Mouse (Mus musculus) hindbrain, embryonic 10.5 days (tissue): ENCODE data around the gene Fbxo2. TPM values are rescaled to one million over a fixed set of nuclear protein-coding genes. Genes with fewer than 3 reads are reported as not detected.
"Not testable (repeated sequence)": the region's sequence is repeated elsewhere in the genome, so short reads cannot be mapped to it uniquely, and the experiment has no call there.

ENCODE experiments used
- DNase-seq: peaks from one replicate; pipeline ENCODE4 v3.0.0-alpha.2; 2017; ENCODE audit warnings: low spot score
- H3K27ac ChIP-seq: fragments of 300-500 bp; sonication (generic); 2 replicates; pipeline ENCODE4 v1.5.1; 2016; ENCODE audit warnings: mild to moderate bottlenecking, moderate library complexity
- H3K27me3 ChIP-seq: fragments of 300-500 bp; sonication (generic); 2 replicates; pipeline ENCODE4 v1.6.1; 2016; ENCODE audit warnings: mild to moderate bottlenecking; ENCODE audit not compliant: poor library complexity, insufficient read depth, severe bottlenecking
- H3K36me3 ChIP-seq: fragments of 300-500 bp; sonication (generic); 2 replicates; pipeline ENCODE4 v1.6.1; 2016; ENCODE audit warnings: mild to moderate bottlenecking, moderate library complexity
- H3K4me1 ChIP-seq: fragments of 300-500 bp; sonication (generic); replicated peaks from 2 replicates; pipeline ENCODE4 v1.6.1; 2016; ENCODE audit warnings: mild to moderate bottlenecking
- H3K4me3 ChIP-seq: fragments of 300-500 bp; sonication (generic); 2 replicates; pipeline ENCODE4 v1.5.1; 2016; ENCODE audit warnings: mild to moderate bottlenecking, moderate library complexity
- H3K9me3 ChIP-seq: fragments of 300-500 bp; sonication (generic); 2 replicates; pipeline ENCODE4 v1.6.1; 2016; ENCODE audit warnings: mild to moderate bottlenecking, moderate library complexity
- WGBS: fragments of 180-500 bp; shearing (Covaris S2); methylation state at CpG from one replicate; pipeline ENCODE4 v1.1.7; 2016; 5-methylcytosine and 5-hydroxymethylcytosine counted together
- polyA plus RNA-seq: library from polyadenylated mRNA; unstranded; fragments of >200 nt; fragmentation: Nextera tagmentation; extraction: Ambion mirVana; gene quantifications from 2 replicates; pipeline ENCODE4 v1.2.1, GENCODE M21; 2016

Fbxo2 gene
- polyA plus RNA-seq, 1 experiment from 2014 or later, result 3.3 TPM

DNA sequence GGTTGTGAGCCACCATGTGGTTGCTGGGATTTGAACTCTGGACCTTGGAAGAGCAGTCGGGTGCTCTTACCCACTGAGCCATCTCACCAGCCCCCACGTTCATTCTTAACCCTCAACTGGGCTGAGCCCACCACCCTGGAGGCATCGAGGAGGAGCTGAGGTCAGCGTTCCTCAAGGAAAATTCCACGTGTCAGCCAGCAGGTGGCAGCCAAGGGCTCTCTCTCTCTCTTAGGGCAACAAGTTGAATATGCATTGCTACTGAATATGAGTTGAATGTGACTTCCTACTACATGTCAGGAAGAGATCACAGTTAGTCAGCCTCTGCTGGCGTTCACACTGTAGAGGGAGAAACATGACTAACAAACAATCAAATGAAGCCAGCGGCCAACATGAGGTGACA lies 7.9 kb downstream of the Fbxo2 start:
- H3K27me3 ChIP-seq, result peaks cover 89% of the 10 kb centered on the region
- no peak overlapping the region for H3K4me3 ChIP-seq
- DNase-seq, result peak; percentile 69
- no peak overlapping the region for H3K27ac ChIP-seq
- H3K9me3 ChIP-seq, result no peaks in the 10 kb centered on the region
- H3K4me1 ChIP-seq, result peaks cover 51% of the 10 kb centered on the region
- no peaks in the 10 kb centered on the region for H3K36me3 ChIP-seq
- WGBS, result 26% methylated on average over 7 of the region's 7 CpGs

- no peak overlapping the region for H3K4me3 ChIP-seq
- no peaks in the 10 kb centered on the region for H3K36me3 ChIP-seq
- peaks cover 89% of the 10 kb centered on the region for H3K27me3 ChIP-seq
- H3K27ac ChIP-seq, result no peak overlapping the region
- H3K9me3 ChIP-seq, result no peaks in the 10 kb centered on the region
- no peak for DNase-seq
- WGBS, result 20% methylated on average over 15 of the region's 15 CpGs
- peaks cover 51% of the 10 kb centered on the region for H3K4me1 ChIP-seq
These were observed 9.2 kb downstream of the Fbxo2 start for GRCm38 (mm10) chr4:148169586-148169985.

- no peaks in the 10 kb centered on the region for H3K9me3 ChIP-seq
- H3K4me3 ChIP-seq, result no peak overlapping the region
- no peak overlapping the region for H3K27ac ChIP-seq
- H3K4me1 ChIP-seq, result peaks cover 42% of the 10 kb centered on the region
- H3K27me3 ChIP-seq, result peaks cover 89% of the 10 kb centered on the region
- DNase-seq, result peak; percentile 65
- WGBS, result 4% methylated on average over 2 of the region's 2 CpGs
- H3K36me3 ChIP-seq, result no peaks in the 10 kb centered on the region
These were observed 10.4 kb downstream of the Fbxo2 start for GRCm38 (mm10) chr4:148170842-148171241.

DNA sequence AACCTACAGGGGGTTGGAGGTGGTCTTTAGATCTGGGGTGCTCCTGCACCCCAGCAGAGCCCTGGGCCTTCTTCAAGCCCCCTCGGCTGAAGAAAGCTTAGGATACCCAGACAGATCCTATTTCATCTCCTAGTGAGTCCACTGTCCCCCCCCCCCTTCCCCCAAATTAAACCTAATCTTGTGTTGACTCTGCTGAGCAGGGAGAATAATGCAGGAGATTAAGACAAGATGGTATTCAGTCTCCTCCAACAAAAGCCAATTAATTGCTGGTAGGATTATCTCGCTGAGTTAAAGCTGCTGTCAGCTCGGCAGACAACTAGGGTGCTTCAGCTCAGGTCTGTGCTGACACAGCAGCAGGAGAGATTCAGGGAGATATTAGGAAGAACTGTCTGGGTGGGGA lies 10.8 kb downstream of the Fbxo2 start:
- Histone ChIP-seq H3K4me1 (peaks cover 42% of the 10 kb centered on the region), H3K9me3 (no peaks in the 10 kb centered on the region), H3K27me3 (peaks cover 89% of the 10 kb centered on the region), H3K4me3 (no peak overlapping the region), H3K36me3 (no peaks in the 10 kb centered on the region), H3K27ac (no peak overlapping the region)
- 36% methylated on average over 3 of the region's 3 CpGs for WGBS
- DNase-seq, result no peak

DNA sequence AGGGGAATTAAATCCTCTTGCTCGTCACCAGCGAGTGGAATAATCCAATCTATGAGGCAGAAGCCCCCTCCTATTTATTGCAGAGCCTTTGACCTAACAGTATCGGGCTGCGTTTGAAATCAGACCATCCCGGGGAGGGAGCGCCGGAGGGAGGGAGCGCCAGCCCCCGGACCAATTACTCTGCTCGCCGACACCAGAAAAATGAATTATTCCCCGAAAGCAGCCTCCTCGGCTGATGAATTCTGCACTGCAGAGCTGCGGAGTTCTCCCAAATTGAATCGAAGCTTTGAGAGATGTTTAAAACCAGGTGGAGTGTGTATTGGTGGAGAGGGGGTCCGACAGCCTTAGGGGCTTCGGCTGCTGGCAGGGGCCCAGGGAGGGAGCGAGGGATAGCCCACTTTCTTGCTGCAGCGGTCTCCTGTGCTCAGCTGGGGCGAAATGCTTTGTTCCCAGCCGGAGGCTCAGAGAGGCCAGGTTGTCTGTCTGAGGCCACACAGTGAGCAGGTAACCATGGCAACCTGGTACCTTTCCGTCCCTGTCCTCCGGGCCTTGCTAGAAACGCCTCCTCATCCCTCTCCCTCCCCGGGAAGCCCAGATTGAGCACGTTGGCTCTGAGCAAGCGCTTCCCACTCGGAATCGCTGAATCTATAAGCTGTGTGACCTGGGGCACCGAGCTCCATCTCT lies 13.5 kb downstream of the Fbxo2 start:
- WGBS, result 1% methylated on average over 30 of the region's 30 CpGs
- no peaks in the 10 kb centered on the region for H3K9me3 ChIP-seq
- peaks cover 45% of the 10 kb centered on the region for H3K4me1 ChIP-seq
- H3K27me3 ChIP-seq, result peaks cover 91% of the 10 kb centered on the region
- no peaks in the 10 kb centered on the region for H3K36me3 ChIP-seq
- H3K27ac ChIP-seq, result peak overlapping the region; percentile 45; the same call in 1 of the 2 replicates
- H3K4me3 ChIP-seq, result peak overlapping the region; percentile 41
- DNase-seq, result peak; percentile 44

- Histone ChIP-seq H3K27me3 (peaks cover 90% of the 10 kb centered on the region), H3K27ac (peak overlapping the region; percentile 45; the same call in 1 of the 2 replicates), H3K4me3 (peak overlapping the region; percentile 41; the same call in 1 of the 2 replicates), H3K9me3 (no peaks in the 10 kb centered on the region), H3K36me3 (no peaks in the 10 kb centered on the region), H3K4me1 (peaks cover 48% of the 10 kb centered on the region)
- WGBS, result 14% methylated on average over 12 of the region's 12 CpGs
- no peak for DNase-seq
These were observed 14.1 kb downstream of the Fbxo2 start for GRCm38 (mm10) chr4:148174495-148174862.

DNA sequence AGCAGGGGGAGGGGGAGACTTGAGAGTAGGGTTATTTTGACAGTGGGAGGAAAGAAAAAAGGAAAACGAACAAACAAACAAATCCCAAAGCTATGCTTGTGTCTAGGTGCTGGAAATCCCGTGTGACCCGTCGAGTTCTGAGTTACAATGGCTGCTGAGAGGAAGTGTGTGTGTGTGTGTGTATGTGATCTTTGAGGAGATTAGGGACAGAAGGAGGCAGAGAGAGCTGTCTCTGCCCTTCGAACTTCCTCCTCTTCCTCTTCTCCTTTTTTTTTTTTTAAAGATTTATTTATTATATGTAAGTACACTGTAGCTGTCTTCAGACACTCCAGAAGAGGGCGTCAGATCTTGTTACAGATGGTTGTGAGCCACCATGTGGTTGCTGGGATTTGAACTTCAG lies 16.2 kb downstream of the Fbxo2 start:
- WGBS, result 72% methylated on average over 6 of the region's 6 CpGs
- H3K27ac ChIP-seq, H3K4me3 ChIP-seq, H3K9me3 ChIP-seq, DNase-seq, H3K36me3 ChIP-seq: not testable (repeated sequence)
- H3K27me3 ChIP-seq, result peaks cover 72% of the 10 kb centered on the region
- H3K4me1 ChIP-seq, result peaks cover 43% of the 10 kb centered on the region

DNA sequence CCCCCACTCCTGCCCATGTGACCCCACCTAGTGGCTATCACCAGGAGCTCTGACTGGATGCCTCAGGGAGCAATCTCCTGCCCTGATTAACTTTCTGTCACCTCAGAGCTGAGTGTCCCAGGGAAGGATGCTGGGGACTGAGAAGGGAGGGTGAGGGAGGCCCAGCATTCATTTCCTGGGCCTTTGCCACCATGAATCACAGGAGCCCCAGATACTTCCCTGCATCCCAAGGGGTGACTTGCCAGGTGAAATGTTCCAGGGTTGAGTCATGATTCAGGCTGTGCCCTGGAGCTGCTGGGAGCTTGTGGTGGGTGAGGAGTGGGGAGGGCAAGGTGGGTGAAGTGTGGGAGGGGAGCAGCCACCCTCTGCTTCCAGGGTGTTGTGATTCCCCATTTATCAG lies 17.3 kb downstream of the Fbxo2 start:
- Histone ChIP-seq H3K27ac (no peak overlapping the region), H3K9me3 (no peaks in the 10 kb centered on the region), H3K27me3 (peaks cover 65% of the 10 kb centered on the region), H3K36me3 (no peaks in the 10 kb centered on the region), H3K4me3 (no peak overlapping the region), H3K4me1 (peaks cover 47% of the 10 kb centered on the region)
- no peak for DNase-seq

DNA sequence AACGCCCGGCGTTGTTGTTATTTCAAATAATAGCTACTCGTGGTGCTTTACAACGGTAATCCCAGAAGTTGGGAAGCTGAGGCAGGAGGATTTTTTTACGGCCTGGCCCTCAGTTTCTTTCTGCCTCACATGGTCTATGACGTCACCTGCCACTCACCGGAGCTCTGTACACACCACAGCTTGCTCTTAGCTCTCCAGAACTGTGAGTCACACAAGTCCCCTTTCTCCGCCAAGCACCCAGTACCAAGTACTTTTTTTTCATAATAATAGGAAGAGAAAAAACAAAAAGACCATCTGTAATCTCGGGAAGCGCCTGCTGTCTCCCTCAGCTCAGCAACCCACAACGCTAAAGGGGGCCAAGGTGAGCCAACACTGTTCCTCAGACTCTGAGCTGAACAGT lies 21.1 kb downstream of the Fbxo2 start:
- WGBS, result 87% methylated on average over 12 of the region's 12 CpGs
- H3K4me1 ChIP-seq, result peaks cover 32% of the 10 kb centered on the region
- peaks cover 31% of the 10 kb centered on the region for H3K27me3 ChIP-seq
- no peaks in the 10 kb centered on the region for H3K9me3 ChIP-seq
- no peak overlapping the region for H3K4me3 ChIP-seq
- H3K27ac ChIP-seq, result no peak overlapping the region
- no peaks in the 10 kb centered on the region for H3K36me3 ChIP-seq
- no peak for DNase-seq

DNA sequence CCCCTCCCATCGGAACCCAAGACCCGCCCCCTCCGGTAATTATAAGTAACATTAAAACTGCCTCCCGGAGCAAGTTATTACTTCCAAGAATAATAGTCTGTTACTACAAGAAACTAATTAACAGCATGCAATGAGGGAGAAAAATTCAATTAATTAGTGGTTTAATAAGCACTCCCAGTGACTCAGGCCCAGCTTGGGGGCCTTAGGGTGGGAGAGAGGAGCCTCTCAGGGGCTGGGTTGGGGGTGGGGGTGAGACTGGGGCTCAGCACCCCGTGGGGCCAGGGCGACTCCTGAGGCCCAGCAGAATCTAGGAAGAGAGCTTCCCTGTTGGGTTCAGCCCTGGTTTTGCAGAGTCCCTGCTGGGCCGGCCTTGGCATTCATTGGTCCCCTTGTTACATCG lies 21.9 kb downstream of the Fbxo2 start:
- Histone ChIP-seq H3K9me3 (no peaks in the 10 kb centered on the region), H3K4me3 (no peak overlapping the region), H3K27me3 (peaks cover 25% of the 10 kb centered on the region), H3K36me3 (no peaks in the 10 kb centered on the region), H3K27ac (no peak overlapping the region), H3K4me1 (peaks cover 30% of the 10 kb centered on the region)
- no peak for DNase-seq
- WGBS, result 35% methylated on average over 8 of the region's 8 CpGs

DNA sequence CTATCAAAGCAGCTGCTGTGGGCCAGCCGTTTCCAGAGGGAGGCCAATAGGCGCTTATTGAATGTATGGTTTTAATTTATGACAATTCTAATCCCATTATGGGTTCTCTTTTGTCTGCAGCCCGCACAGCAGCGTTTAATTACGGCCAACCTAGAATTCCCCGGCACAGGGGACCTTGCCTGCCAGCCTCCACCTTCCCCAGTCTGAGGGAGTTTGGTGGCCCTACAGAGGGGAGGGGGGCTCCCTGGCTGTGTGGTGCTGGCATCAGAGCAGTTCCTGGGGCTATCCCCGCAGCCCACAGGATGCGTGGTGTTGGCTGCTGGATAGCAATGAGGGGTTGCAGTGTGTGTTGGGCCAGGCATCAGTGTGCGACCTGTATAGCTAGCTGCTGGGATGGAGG lies 24.1 kb downstream of the Fbxo2 start:
- DNase-seq, result no peak
- 60% methylated on average over 9 of the region's 9 CpGs for WGBS
- no peaks in the 10 kb centered on the region for H3K9me3 ChIP-seq

GRCm38 (mm10) chr4:148185819-148186218 lies 25.4 kb downstream of the Fbxo2 start:
- WGBS, result 71% methylated on average over 4 of the region's 4 CpGs
- Histone ChIP-seq H3K27ac (no peak overlapping the region), H3K27me3 (peaks cover 8% of the 10 kb centered on the region), H3K4me1 (peaks cover 15% of the 10 kb centered on the region), H3K9me3 (no peaks in the 10 kb centered on the region), H3K4me3 (no peak overlapping the region), H3K36me3 (no peaks in the 10 kb centered on the region)
- no peak for DNase-seq

More for the DNA sequence above, 24.1 kb downstream of the Fbxo2 start:
- Histone ChIP-seq H3K4me1 (peaks cover 16% of the 10 kb centered on the region), H3K27me3 (peaks cover 8% of the 10 kb centered on the region), H3K4me3 (no peak overlapping the region), H3K36me3 (no peaks in the 10 kb centered on the region), H3K27ac (no peak overlapping the region)

- H3K4me1 ChIP-seq, result peaks cover 15% of the 10 kb centered on the region
- not testable (repeated sequence) for DNase-seq, H3K27me3 ChIP-seq, H3K4me3 ChIP-seq, H3K36me3 ChIP-seq, H3K9me3 ChIP-seq, H3K27ac ChIP-seq
- 84% methylated on average over 1 of the region's 1 CpGs for WGBS
These were observed 28.3 kb downstream of the Fbxo2 start for GRCm38 (mm10) chr4:148188767-148189166.
